ENCODE assay signal across 28 mouse cellular contexts in the genomic region with DNA sequence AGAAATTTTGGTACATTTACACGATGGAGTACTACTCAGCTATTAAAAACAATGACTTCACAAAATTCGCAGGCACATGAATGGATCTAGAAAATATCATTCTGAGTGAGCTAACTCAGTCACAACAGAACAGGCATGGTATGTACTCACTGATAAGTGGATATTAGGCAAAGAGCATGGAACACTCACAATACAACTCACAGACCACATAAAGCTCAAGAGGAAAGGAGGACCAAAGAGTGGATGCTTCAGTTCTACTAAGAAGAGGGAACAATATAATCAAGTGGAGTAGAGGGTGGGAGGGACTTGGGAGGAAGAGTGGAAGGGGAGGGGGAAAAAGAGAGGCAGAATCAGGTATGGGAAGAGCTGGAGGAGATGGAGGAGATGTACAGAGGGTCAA.
"Had no signal": no experiment of that assay in that cellular context is flagged by ENCODE, and none has a peak within 500 bp of the region (broad histone marks: within the 10 kb centered on the region; RNA-seq: fewer than 3 reads in every experiment).

No protein-coding gene starts in this region.

- H3K4me1 ChIP-seq: limb, embryonic 10.5 days; limb, embryonic 12.5 days; limb, embryonic 13.5 days; limb, embryonic 15.5 days; liver, embryonic 12.5 days; liver, embryonic 13.5 days; liver, embryonic 15.5 days; lung, embryonic 15.5 days; megakaryocyte, embryonic 14.5 days; neural tube, embryonic 12.5 days had no signal

- H3K36me3 ChIP-seq: limb, embryonic 10.5 days; limb, embryonic 12.5 days; limb, embryonic 13.5 days; limb, embryonic 15.5 days; liver, embryonic 12.5 days; liver, embryonic 13.5 days; liver, embryonic 15.5 days; lung, embryonic 15.5 days; midbrain, embryonic 10.5 days; midbrain, embryonic 12.5 days; midbrain, embryonic 13.5 days; midbrain, embryonic 15.5 days; neural tube, embryonic 12.5 days; neural tube, embryonic 13.5 days had no signal

- H3K9ac ChIP-seq: limb, embryonic 12.5 days; limb, embryonic 13.5 days; limb, embryonic 15.5 days; liver, embryonic 12.5 days; liver, embryonic 13.5 days; liver, embryonic 14.5 days; liver, embryonic 15.5 days; liver, postnatal 0 days; lung, embryonic 14.5 days; lung, embryonic 15.5 days; midbrain, embryonic 12.5 days; midbrain, embryonic 13.5 days; midbrain, embryonic 15.5 days; neural tube, embryonic 12.5 days; neural tube, embryonic 13.5 days had no signal

- H3K4me2 ChIP-seq: limb, embryonic 12.5 days; limb, embryonic 13.5 days; limb, embryonic 15.5 days; liver, embryonic 11.5 days; liver, embryonic 12.5 days; liver, embryonic 13.5 days; liver, embryonic 15.5 days; lung, embryonic 14.5 days; lung, embryonic 15.5 days; midbrain, embryonic 12.5 days; midbrain, embryonic 13.5 days; midbrain, embryonic 15.5 days; neural tube, embryonic 12.5 days; neural tube, embryonic 13.5 days had no signal

- ATAC-seq: liver, embryonic 12.5 days; liver, postnatal 0 days; midbrain, embryonic 13.5 days; midbrain, embryonic 15.5 days; midbrain, embryonic 16.5 days had no signal

- DNase-seq: layer of hippocampus, postnatal 36 days; left cerebral cortex, postnatal 4 days; liver; liver, embryonic 13.5 days; liver, postnatal 0 days; lung, adult 18-20 months; lung, embryonic 14.5 days; lung, postnatal 4 days had no signal

- H3K27me3 ChIP-seq: limb, embryonic 12.5 days; limb, embryonic 13.5 days; limb, embryonic 15.5 days; liver, embryonic 12.5 days; liver, embryonic 13.5 days; liver, embryonic 15.5 days; lung, embryonic 15.5 days; midbrain, embryonic 12.5 days; midbrain, embryonic 13.5 days; midbrain, embryonic 15.5 days; neural tube, embryonic 12.5 days; neural tube, embryonic 13.5 days had no signal

- H3K4me3 ChIP-seq: left cerebral cortex, adult 2 months; limb, embryonic 10.5 days; limb, embryonic 12.5 days; limb, embryonic 13.5 days; limb, embryonic 15.5 days; liver, embryonic 12.5 days; liver, embryonic 13.5 days; liver, embryonic 15.5 days; lung, embryonic 15.5 days; megakaryocyte, embryonic 14.5 days; midbrain, embryonic 10.5 days; midbrain, embryonic 12.5 days; midbrain, embryonic 13.5 days; midbrain, embryonic 15.5 days; myocyte; neural tube, embryonic 12.5 days; neural tube, embryonic 13.5 days had no signal

- H3K9me3 ChIP-seq: limb, embryonic 10.5 days; limb, embryonic 15.5 days; liver, embryonic 12.5 days; liver, embryonic 13.5 days; liver, embryonic 15.5 days; lung, embryonic 15.5 days; midbrain, embryonic 10.5 days; midbrain, embryonic 12.5 days; midbrain, embryonic 13.5 days; midbrain, embryonic 15.5 days; neural tube, embryonic 12.5 days; neural tube, embryonic 13.5 days had no signal

- H3K27ac ChIP-seq: left cerebral cortex, adult 2 months; limb, embryonic 10.5 days; limb, embryonic 12.5 days; limb, embryonic 13.5 days; limb, embryonic 15.5 days; liver, embryonic 12.5 days; liver, embryonic 13.5 days; liver, embryonic 14.5 days; liver, embryonic 15.5 days; lung, embryonic 15.5 days; macrophage; midbrain, embryonic 10.5 days; midbrain, embryonic 12.5 days; midbrain, embryonic 13.5 days; midbrain, embryonic 15.5 days; neural tube, embryonic 12.5 days; neural tube, embryonic 13.5 days had no signal
